Mouse (Mus musculus): ENCODE data around the gene Foxp1.
A peak's percentile ranks its signal among the peaks of the same experiment; 100 is the strongest.

Gene Foxp1

DNA sequence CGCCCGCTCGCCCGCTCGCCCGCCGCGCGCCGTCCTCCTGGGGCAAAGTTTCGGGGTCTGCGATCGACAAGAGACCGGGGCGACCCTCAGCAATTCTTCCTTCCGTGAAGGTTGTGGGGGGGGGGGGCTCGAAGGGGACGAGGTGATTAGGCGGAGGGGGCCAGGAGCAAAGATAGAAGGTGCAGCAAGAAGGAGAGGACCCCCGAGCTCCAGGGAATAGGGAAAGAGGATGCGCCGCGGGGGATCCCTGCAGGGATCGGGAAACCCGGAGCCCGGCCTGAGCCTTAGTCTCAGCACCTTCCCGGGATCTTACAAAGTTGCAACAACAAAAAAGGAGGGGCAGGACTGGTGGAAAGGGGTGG lies 1.9 kb downstream of the Foxp1 start:
- DNase-seq: no peak

DNA sequence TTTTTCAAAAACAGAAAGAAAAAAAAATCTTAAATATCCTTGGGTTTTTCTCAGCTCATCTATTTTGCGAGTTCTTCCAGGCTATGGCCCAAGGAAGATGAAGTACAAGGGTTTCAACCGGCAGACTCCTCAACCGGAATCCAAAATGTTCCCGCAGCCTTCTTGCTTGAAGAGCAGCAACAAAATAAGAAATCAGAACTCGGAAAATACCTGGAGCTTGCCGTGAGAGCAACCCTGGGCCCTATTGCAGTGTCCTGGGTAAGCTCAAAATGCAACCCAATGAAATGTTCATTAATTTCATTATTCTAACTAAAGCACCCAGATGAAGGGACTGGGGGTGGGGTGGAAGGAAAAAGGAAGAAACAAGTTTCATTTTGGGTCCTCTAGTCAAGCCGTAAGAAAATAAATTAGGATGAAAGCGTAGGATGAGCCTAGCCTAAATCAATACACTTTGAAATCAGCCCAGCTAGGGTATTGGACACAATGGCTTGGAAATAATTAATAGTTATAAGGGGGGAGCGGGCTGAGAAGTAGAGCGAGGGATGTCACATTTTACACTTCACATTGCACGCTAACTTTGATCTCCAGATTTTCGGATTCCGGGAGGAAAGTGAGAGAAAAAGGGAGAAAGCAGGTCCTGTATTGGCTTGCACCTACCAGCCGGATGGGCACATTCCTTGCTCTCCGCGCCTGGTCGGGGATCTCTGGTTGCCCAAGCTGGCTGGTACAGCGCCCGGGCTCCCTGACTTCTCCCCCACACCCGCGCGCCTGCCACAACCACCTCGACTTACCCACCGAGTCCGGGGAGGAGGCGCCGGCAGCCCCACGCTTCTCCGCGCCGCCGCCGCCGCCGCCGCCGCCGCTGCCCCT lies 2.5 kb downstream of the Foxp1 start:
- peak; percentile 60 to 73 for DNase-seq

DNA sequence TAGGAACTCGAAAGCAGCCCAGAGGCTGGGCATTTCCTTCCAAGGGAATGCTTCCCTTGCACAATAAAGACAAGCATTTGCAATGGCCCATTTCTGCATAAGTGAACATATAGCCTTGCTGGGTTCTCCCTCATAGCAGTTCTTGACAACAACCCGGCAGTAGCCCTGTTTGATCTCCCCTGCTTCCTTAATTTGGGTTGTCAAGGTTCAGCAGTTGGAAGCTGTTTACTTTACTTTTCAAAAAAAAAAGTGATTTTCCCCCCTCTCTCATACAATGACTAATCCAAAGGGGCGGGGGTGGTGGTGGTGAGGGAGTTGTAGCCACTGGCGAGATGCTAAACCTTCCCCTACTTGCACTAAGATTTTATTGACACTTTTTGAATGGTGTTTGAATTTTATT lies 3.5 kb downstream of the Foxp1 start:
- peak in 1 of 2 experiments; percentile 46 for DNase-seq

DNA sequence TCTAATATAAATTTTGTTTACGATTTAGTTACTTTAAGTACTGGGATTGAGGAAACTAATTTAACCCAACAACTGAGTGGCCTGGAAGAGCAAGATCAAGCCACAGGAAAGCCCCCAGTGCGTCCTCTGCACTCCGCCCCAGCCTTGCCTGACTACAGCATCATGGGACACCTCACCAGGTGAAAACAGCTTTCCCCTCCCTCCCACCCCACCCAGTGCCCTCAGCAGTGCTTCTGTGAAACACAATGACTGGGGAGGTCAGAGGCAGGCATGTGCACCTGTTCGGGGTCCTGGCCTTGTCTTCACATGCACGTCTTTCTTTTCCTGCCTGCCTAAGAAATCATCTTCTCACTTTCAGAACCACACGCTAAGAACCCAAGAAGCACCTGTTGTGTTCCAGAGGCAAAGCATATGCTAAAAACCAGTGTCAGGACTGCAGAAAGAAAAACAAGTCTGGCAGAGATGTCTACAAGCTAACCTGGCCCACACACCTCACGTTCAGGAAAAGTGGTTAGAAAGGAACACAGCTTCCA lies 6.8 kb downstream of the Foxp1 start:
- DNase-seq: no peak

DNA sequence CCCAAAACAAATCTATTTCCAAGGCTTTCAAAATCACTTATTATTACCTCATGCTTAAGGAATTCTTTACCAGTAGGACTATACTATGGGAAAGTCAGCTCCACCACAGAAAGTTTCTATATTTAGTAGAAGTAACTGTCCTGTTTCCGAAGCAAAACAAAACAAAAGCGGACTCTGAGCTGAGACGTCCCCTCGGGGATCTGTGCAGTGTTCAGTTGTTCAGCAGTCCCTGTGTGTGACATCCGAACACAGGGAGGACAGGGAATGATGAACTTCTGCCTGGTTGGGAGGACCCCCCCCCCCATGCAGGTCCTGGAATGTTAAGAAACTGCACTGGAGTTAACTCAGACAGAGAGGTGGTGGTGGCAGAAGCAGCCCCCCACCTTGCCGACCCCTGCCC lies 10.7 kb downstream of the Foxp1 start:
- no peak for DNase-seq

DNA sequence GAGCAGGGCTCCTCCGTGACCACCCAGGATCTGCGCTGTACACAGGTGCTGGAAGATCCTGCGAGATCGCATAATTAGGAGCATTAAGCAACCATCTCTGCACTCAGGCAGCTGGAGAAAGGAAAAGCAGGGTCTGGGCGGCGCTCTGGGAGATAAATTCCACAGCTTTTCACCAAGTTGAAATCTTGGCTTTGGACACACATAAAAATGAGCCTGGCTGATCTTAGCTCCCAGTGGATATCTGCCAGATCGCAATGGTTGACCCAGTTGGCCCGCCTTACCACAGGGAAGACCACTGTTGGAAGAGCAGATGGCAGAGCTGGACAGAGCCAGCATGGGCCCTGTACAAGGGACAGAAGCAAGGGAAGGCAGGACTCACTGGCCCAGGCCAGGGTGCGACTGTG lies 13.3 kb downstream of the Foxp1 start:
- DNase-seq: no peak

DNA sequence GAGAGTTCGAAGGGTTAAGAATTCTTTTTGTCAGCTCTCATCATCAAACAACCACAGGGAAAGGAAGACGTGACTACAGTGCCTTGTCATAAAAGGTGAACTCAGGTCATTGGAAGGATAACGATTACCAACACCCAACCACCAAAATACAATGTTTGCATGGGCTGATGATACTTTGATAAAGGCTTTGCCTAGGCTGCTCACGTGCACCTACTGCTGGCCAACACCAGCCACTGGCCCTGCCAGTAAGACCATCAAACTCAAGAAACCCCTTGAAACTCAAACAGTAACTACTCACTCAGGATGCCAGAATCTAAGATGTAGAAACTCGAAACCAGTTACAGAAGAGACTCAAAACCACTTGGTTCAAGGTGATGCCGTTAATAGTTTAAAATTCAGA lies 15.7 kb downstream of the Foxp1 start:
- DNase-seq: no peak

DNA sequence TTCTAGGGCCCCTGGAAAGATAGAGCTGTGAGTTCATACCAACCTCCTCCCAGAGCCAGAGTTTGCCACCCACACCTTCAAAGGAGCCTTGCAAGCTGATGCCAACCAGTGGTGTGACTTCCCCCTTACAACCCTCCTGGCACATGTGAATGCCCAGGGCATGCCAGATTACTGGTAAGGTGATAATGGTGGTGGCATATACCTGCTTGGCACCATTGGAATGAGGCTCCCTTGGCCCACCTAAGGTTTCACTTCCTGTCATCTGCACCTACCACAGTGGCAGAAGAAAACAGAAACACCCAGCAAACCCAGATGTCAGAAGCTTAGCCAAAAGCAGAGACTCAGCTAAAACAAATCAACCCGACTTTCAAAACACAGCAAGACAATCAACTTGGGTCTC lies 18.8 kb downstream of the Foxp1 start:
- no peak for DNase-seq

DNA sequence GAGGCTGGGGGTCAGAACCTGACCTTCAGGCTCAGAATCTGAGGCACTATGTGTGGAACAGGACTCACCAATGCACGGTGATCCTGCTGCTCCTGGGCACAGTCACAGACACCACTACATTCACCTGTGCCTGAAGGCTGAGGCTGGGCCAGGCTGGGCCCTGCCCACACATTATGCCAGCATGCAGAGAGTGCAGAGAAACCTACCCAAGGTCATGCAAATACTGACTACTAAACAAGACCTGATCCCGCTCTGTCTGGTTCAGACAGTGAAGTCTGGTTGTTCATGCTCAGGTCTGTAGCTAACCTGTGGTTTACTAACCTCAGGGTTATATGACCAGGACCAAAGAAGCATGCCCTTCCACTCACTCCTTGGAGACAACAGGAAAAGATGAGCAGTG lies 19.8 kb downstream of the Foxp1 start:
- no peak for DNase-seq

DNA sequence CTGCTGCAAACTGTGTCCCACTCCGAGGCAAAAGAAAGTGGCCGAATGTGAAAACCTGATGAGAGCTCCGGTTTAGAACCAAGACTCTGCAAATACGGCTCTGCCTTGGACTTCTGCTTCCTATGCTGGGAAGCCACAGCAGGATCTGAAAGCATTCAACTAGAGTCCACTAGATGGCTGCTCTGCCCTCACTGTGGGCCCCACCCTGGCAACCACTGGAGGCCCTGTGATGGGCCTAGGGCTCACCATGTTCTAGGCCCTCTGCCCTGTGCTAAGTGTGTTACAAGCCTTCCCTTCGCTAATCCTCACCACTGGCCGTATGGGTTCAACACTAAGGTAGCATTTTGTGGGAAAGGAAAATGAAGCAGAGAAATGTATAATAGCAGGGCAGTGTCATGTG lies 20.2 kb downstream of the Foxp1 start:
- no peak for DNase-seq

DNA sequence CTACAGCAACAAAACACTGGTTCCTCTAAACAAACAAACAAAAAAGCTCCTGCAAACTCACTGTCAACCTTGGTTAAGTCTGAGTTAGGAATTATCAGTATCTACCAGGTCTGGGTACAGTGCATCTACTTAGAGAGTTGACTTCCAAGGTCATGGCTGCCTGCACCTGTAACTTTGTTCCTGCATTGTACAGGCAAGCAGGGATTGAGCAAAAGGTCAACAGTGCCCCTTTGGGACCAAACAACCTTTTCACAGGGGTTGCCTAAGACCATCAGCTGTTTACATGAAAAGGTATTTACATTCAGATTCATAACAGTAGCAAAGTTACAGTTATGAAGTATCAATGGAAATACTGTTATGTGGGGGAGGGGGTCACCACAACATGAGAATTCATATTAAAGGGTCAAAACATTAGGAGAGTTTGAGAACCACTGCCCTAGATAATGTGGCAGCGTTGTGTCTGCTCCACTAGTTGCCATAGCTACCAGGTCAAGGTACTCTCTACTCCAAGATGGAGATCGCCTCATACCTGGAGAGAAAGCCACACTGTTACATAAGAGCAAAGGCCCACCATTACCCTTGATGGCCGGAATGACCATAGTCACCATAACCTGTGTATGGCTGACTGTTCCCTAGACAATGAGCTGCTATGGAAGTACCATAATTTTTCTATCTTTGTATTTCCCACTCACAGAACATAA lies 21.8 kb downstream of the Foxp1 start:
- DNase-seq: no peak

DNA sequence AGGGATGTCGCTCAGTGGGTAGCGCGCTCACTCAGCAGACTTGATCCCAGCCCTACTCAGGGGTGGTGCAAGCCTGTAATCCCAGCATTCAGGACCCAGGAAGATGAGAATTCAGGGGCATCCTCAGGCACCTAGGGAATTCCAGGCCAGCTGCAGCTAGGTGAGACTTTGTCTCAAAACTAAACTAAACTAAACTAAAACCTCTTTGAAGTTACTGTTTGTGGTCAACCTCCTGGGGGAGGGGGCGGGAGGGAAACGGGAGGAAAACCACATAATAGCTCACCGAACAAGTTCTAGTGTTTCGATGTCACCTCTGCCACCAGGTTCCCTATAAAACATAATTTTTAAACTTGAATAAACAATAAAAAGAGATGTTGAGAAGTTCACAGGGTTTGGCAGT lies 24.4 kb downstream of the Foxp1 start:
- no peak for DNase-seq

DNA sequence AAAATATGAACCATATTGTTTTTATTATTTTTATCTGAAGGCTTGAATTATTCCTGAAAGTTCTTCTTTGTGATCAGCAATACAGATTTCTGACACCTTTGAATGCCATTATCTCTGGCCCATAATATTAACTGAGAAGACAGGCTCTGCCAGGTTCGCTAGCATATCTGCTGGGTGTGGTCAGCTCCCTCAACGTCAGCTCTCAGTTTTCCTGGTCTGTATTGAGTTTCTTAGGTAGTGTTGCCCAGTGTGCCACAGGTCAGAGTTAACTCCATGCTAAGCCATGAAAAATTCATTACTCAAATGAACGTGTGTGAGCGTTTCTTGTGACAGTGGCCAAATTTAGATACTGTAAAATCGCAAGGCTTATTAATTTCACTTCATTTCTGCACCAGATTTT lies 26.4 kb downstream of the Foxp1 start:
- no peak for DNase-seq

DNA sequence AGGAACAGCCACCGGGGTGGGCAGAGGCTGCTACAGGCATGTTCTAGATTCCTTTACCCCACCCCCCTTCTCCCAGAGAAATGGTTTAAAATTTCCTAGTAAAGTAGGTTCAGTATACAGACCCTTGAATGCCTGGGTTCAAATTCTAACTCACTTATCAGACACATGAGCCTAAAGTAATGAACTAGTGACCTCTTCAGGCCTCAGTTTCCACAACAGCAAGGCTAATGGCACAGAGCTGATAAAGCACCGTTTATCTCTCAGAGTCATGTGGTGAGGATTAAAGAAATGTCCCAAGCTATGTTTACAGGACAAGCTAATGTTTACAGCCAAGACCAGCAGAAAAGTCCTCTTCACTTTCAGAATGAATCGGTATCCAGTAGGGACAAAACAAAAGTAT lies 29.6 kb downstream of the Foxp1 start:
- no peak for DNase-seq

DNA sequence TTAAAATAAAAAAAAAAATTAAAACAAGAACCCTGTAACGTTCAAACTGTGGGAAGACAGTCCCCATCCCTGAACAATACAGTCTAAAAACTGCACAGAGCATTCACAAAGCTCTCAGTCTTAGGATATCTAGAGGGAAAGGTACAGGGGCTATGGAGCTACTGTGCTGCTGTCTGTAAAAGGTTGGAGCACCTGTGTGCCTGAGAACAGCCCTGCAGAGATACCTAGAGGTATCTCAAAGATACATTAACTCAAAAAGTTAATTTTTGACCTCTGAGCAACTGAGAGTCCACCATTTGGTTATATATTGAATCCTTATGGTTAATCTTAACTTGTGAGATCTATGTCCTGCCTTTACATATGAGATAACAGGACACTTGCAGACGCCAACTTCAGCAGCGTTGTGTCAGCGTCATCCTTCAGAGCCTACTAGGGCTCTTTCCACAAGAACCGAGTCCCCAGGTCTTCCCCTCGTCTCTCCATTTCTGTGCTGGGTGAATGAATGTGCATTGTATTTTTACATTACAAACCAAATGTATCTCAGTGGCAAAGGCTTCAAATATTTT lies 30.5 kb downstream of the Foxp1 start:
- DNase-seq: no peak

DNA sequence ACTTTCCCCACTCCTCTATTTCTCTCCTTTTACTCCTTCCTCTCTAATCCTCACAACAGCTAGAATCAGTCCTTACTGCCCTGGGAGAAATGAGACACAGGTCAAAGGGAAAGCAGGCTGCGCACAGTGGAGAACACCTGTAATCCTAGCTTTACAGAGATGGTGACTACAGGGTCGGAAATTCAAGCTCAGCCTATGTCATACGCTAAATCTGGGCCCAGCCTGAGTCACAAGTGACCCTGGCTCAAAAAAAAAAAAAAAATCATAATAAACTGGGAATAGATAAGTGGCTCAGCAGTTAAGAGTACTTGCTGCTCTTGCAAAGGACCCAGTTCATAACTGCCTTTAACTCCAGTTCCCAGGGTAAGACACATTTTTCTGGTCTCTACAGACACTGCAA lies 31.4 kb downstream of the Foxp1 start:
- DNase-seq: no peak

DNA sequence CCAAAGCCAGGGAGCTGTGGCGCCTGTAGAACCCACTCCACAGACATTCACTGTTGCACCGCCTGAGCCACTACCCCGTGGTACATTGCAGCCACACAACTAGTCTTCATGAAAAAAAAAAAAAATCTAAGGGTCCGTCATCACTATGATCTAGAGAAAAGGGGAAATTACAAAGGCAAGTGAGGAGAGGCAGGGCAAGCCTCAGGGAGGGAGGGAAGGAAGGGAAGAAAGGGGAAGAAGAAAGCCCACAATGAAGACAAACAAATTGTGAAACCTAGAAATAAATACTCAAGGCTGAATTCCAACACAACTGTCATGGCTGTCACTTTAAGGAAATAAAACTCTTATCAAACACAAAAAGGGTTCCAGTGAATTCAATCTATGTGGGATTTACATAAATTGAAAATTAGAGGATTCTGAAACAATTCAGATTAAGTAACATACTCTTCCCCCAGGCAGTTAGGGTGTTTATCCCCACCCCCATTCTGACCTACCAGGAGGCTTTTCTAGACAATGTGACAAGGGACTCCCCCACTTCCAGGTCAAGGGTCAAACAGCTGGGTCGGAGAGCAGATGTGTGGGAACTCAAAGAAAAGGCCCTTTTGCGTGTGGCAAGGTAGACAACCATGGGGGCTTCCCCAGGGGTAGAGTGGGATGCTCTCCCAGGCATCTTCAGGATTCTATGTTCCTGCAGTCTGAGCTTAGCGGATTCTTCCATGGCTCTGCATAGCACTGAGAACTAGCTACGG lies 32.4 kb downstream of the Foxp1 start:
- no peak for DNase-seq

DNA sequence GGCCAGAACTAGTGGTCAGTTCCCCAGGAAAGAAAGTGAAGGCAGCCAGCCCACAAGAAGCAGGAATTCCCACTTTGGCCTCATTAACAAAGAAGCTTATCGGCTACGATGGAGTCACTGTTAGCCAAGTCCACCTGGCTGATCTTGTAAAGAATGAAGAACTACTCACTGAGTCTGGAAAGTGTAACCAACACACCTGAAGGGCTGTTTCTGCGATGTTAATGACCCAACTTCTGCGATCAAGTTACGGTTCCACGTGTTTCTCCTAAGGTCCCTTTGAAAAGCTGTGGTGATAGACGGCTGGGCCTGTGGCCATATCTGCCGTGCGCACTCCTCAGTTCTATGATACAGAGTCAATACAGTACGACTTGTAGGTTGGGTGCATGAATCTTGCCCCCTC lies 33.1 kb downstream of the Foxp1 start:
- DNase-seq: no peak

DNA sequence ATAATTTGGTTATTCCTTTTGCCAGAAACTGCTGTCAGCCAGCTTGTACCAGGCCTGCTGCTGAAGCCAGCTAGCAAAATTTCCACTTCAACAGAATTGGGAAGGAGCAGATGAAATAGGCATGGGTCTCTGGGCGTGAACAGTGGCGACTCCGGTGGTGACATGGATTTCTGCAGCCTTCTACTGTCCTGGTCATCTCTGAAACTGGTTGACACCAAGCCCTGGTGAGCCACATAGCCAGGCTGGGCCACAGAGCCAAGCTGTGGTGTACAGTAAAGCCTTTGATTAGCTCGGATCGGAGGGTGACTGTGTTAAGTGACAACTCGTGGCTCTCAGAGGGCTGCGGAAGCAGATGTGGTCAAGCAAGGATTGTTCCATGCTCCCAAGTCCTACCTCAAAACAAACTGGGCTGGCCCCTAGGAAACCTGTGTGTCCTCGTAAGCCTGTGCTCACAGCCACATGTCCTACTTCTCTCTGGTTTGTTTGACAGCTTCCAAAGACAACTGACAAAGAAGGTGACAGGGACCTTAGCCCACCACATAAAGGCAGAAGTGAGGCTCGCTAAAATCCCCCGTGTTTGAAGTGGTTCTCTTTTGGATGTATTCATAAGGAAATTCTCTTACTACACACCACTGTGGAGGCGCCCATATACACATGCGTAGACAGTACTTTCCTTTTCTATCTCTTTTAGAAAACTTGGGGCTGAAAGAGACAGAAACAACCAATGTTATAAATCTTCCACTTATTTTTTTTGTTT lies 36.5 kb downstream of the Foxp1 start:
- DNase-seq: peak; percentile 37 to 61

DNA sequence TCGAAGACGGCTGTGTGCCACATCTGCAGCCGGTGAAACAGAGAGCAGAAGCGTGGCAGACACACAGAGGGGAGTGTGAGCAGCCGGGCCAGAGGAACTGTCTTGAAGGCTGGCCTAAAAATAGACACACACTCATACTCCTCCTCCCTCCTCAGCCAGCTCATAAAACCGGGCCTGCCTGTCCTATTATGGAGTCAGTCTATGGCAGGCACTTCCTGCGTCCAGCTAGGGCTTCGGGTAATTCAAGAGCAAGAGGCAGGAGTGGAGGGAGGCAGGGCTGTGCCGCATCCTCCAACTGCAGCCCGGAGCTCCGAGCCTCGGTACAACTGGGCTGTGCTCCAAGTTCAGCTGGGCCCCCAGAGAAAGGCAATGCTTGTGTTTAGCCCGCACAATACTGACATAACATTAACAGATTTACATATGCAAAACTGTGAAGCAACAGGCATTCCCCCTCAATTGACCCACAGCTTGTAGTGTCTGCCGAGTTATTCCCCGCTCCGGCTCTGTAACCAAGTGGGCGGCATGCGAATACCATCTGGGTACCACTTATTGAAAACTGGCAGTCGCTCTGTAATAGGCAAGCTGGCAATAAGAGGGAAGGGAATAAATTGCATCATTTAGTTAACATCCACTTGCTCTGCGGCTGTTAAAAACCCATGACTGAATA lies 37.2 kb downstream of the Foxp1 start:
- DNase-seq: peak; percentile 75 to 84

DNA sequence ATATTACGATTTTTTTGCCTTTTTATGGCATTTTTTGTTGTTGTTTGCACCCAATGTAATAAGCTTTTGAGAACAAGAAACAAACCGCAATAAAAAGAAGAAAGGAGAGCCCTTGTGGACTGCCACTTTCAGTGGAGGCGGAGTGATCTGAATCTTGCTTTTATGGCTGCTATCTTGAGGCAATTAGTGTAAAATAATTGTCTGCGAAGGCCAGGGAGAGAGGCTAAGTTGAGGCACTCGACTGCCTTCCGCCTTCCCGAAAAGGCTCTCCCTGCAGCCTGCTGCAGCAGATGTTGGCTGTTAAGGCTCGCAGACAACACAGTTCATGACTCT lies 37.7 kb downstream of the Foxp1 start:
- DNase-seq: no peak

DNA sequence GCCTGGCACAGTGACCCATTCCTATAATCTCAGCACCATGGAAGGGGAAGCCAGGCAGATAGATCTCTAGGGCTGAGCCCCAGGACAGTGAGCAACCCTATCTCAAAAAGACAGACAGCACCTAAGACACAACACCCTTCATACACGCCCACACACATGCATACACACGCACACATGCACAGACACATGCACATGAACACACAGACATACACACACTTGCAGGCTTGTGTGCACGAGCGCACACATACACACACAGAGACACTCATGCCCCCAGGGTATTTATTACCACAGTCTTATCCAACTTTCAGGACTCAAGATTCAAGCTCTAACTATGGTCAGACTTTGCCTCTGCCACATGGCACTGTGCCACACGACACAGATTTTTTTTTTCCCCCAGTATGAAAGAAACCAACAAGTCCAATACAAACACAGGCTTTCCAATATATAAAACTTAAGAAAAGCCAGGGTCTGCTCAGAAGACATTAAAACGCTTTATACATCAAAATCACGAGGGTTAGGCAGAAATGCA lies 38.3 kb downstream of the Foxp1 start:
- DNase-seq: peak in 1 of 2 experiments; percentile 40

Measured in kidney, postnatal 4 days (tissue).